Mouse (Mus musculus): Measurements from ENCODE around the gene Wdr86. TPM values are rescaled to one million over a fixed set of nuclear protein-coding genes. Genes with fewer than 3 reads are reported as not detected.

Wdr86 gene
- total and polyA plus RNA-seq, 3 experiments, result 0.44 TPM; not detected in 2

GRCm38 (mm10) chr5:24737595-24737994, 7.1 kb upstream of the Wdr86 start:
- Histone ChIP-seq H3K4me3 (ENCODE audit: low read depth, low read length) (no peak overlapping the region), H3K36me3 (replicated peaks) (no peaks in the 10 kb centered on the region), H3K4me1 (ENCODE audit: insufficient read depth, low read depth, low read length) (no peaks in the 10 kb centered on the region), H3K9me3 (replicated peaks) (no peaks in the 10 kb centered on the region), H3K27me3 (ENCODE audit: insufficient read depth, low read length) (peaks cover 20% of the 10 kb centered on the region)
- ATAC-seq (ENCODE audit: extremely low read depth, insufficient number of reproducible peaks, low FRiP score, poor library complexity, severe bottlenecking) (no peak), DNase-seq (ENCODE audit: low spot score) (no peak)
- TF ChIP-seq GATA2 (IDR thresholded peaks at IDR 0.05; ENCODE audit: borderline replicate concordance, low read depth, low read length), result no peak
- no peak for TF ChIP-seq POLR2AphosphoS5 (IDR thresholded peaks at IDR 0.05; ENCODE audit: insufficient replicate concordance, low read depth, low read length)
- TF ChIP-seq GATA1 (IDR thresholded peaks at IDR 0.05; ENCODE audit: borderline replicate concordance, low read length), result no peak
- TF ChIP-seq CTCF (IDR thresholded peaks at IDR 0.05; ENCODE audit: low read depth, low read length), result no peak
- no peak for TF ChIP-seq TAL1 (conservative IDR thresholded peaks at IDR 0.05; ENCODE audit: low read depth, low read length)

GRCm38 (mm10) chr5:24733771-24734426, 3.4 kb upstream of the Wdr86 start:
- DNase-seq (ENCODE audit: low spot score), result no peak
- no peak for ATAC-seq (ENCODE audit: extremely low read depth, insufficient number of reproducible peaks, low FRiP score, poor library complexity, severe bottlenecking)
- no peaks in the 10 kb centered on the region for H3K9me3 ChIP-seq (replicated peaks)

GRCm38 (mm10) chr5:24733134-24733533, 2.6 kb upstream of the Wdr86 start:
- Histone ChIP-seq H3K4me1 (ENCODE audit: insufficient read depth, low read depth, low read length) (no peaks in the 10 kb centered on the region), H3K4me3 (ENCODE audit: low read depth, low read length) (no peak overlapping the region), H3K27me3 (ENCODE audit: insufficient read depth, low read length) (peaks cover 30% of the 10 kb centered on the region), H3K36me3 (replicated peaks) (no peaks in the 10 kb centered on the region), H3K9me3 (replicated peaks) (no peaks in the 10 kb centered on the region)
- ATAC-seq (ENCODE audit: extremely low read depth, insufficient number of reproducible peaks, low FRiP score, poor library complexity, severe bottlenecking) (no peak), DNase-seq (ENCODE audit: low spot score) (no peak)
- TF ChIP-seq CTCF (IDR thresholded peaks at IDR 0.05; ENCODE audit: low read depth, low read length) (no peak), POLR2AphosphoS5 (IDR thresholded peaks at IDR 0.05; ENCODE audit: insufficient replicate concordance, low read depth, low read length) (no peak), TAL1 (conservative IDR thresholded peaks at IDR 0.05; ENCODE audit: low read depth, low read length) (no peak), GATA2 (IDR thresholded peaks at IDR 0.05; ENCODE audit: borderline replicate concordance, low read depth, low read length) (no peak), GATA1 (IDR thresholded peaks at IDR 0.05; ENCODE audit: borderline replicate concordance, low read length) (no peak)

More at GRCm38 (mm10) chr5:24733771-24734426, 3.4 kb upstream of the Wdr86 start:
- no peak for TF ChIP-seq TAL1 (conservative IDR thresholded peaks at IDR 0.05; ENCODE audit: low read depth, low read length)
- TF ChIP-seq GATA2 (IDR thresholded peaks at IDR 0.05; ENCODE audit: borderline replicate concordance, low read depth, low read length), result no peak
- TF ChIP-seq CTCF (IDR thresholded peaks at IDR 0.05; ENCODE audit: low read depth, low read length), result no peak
- TF ChIP-seq GATA1 (IDR thresholded peaks at IDR 0.05; ENCODE audit: borderline replicate concordance, low read length), result no peak
- no peak for TF ChIP-seq POLR2AphosphoS5 (IDR thresholded peaks at IDR 0.05; ENCODE audit: insufficient replicate concordance, low read depth, low read length)
- peaks cover 30% of the 10 kb centered on the region for H3K27me3 ChIP-seq (ENCODE audit: insufficient read depth, low read length)
- no peaks in the 10 kb centered on the region for H3K36me3 ChIP-seq (replicated peaks)
- no peak overlapping the region for H3K4me3 ChIP-seq (ENCODE audit: low read depth, low read length)
- H3K4me1 ChIP-seq (ENCODE audit: insufficient read depth, low read depth, low read length), result no peaks in the 10 kb centered on the region

- Histone ChIP-seq H3K4me1 (ENCODE audit: insufficient read depth, low read depth, low read length) (0 out of 2 replicates have a peak, but pooled peaks cover 4% of the 10 kb centered on the region), H3K36me3 (replicated peaks) (no peaks in the 10 kb centered on the region), H3K4me3 (ENCODE audit: low read depth, low read length) (no peak overlapping the region), H3K27me3 (ENCODE audit: insufficient read depth, low read length) (peaks cover 32% of the 10 kb centered on the region), H3K9me3 (replicated peaks) (no peaks in the 10 kb centered on the region)
- ATAC-seq (ENCODE audit: extremely low read depth, insufficient number of reproducible peaks, low FRiP score, poor library complexity, severe bottlenecking) (no peak), DNase-seq (ENCODE audit: low spot score) (no peak)
- no peak for TF ChIP-seq TAL1 (conservative IDR thresholded peaks at IDR 0.05; ENCODE audit: low read depth, low read length)
- no peak for TF ChIP-seq POLR2AphosphoS5 (IDR thresholded peaks at IDR 0.05; ENCODE audit: insufficient replicate concordance, low read depth, low read length)
- TF ChIP-seq CTCF (IDR thresholded peaks at IDR 0.05; ENCODE audit: low read depth, low read length), result no peak
- TF ChIP-seq GATA2 (IDR thresholded peaks at IDR 0.05; ENCODE audit: borderline replicate concordance, low read depth, low read length), result no peak
- TF ChIP-seq GATA1 (IDR thresholded peaks at IDR 0.05; ENCODE audit: borderline replicate concordance, low read length), result no peak
These were observed 459 bp upstream of the Wdr86 start for GRCm38 (mm10) chr5:24730986-24731385.

GRCm38 (mm10) chr5:24729797-24730487, 585 bp downstream of the Wdr86 start:
- TF ChIP-seq GATA2 (IDR thresholded peaks at IDR 0.05; ENCODE audit: borderline replicate concordance, low read depth, low read length) (no peak), GATA1 (IDR thresholded peaks at IDR 0.05; ENCODE audit: borderline replicate concordance, low read length) (no peak), CTCF (IDR thresholded peaks at IDR 0.05; ENCODE audit: low read depth, low read length) (no peak), POLR2AphosphoS5 (IDR thresholded peaks at IDR 0.05; ENCODE audit: insufficient replicate concordance, low read depth, low read length) (no peak)
- ATAC-seq (ENCODE audit: extremely low read depth, insufficient number of reproducible peaks, low FRiP score, poor library complexity, severe bottlenecking) (no peak), DNase-seq (ENCODE audit: low spot score) (no peak)
- no peaks in the 10 kb centered on the region for H3K36me3 ChIP-seq (replicated peaks)
- H3K27me3 ChIP-seq (ENCODE audit: insufficient read depth, low read length), result peaks cover 41% of the 10 kb centered on the region
- H3K9me3 ChIP-seq (replicated peaks), result no peaks in the 10 kb centered on the region
- 0 out of 2 replicates have a peak, but pooled peaks cover 4% of the 10 kb centered on the region for H3K4me1 ChIP-seq (ENCODE audit: insufficient read depth, low read depth, low read length)
- no peak overlapping the region for H3K4me3 ChIP-seq (ENCODE audit: low read depth, low read length)
